ENCODE assay signal across 16 mouse cellular contexts in genomic region chr5:114368803-114369496, GRCm38 (mm10). TPM values are rescaled to one million over a fixed set of nuclear protein-coding genes. Genes with fewer than 3 reads are reported as not detected.
DNase-seq lines count a peak whose midpoint lies in the region; ATAC-seq lines count a peak whose summit lies in the region.
"Had no signal": no experiment of that assay in that cellular context is flagged by ENCODE, and none has a peak within 500 bp of the region (broad histone marks: within the 10 kb centered on the region; RNA-seq: fewer than 3 reads in every experiment).

No protein-coding gene starts in this region.

- H3K4me3 ChIP-seq in kidney, embryonic 16.5 days (ENCODE audit: low read length): no peak overlapping the region
- no peak overlapping the region for H3K4me3 ChIP-seq in embryonic facial prominence, embryonic 13.5 days
- no peak overlapping the region for H3K4me3 ChIP-seq in intestine, embryonic 15.5 days (replicated peaks)
- no peak overlapping the region for H3K4me3 ChIP-seq in stomach, embryonic 15.5 days (replicated peaks)
- H3K4me3 ChIP-seq: forebrain, embryonic 10.5 days; megakaryocyte, embryonic 14.5 days; neural tube, embryonic 12.5 days had no signal

- H3K4me1 ChIP-seq in kidney, embryonic 16.5 days (ENCODE audit: insufficient read depth, low read length): peaks cover 48% of the 10 kb centered on the region
- peaks cover 63% of the 10 kb centered on the region for H3K4me1 ChIP-seq in embryonic facial prominence, embryonic 13.5 days
- peaks cover 77% of the 10 kb centered on the region for H3K4me1 ChIP-seq in intestine, embryonic 15.5 days (replicated peaks)
- peaks cover 72% of the 10 kb centered on the region for H3K4me1 ChIP-seq in stomach, embryonic 15.5 days

- ATAC-seq in kidney, embryonic 16.5 days (ENCODE audit: low FRiP score, low TSS enrichment): no peak
- no peak for ATAC-seq in embryonic facial prominence, embryonic 13.5 days (ENCODE audit: insufficient number of reproducible peaks, insufficient read depth, low FRiP score, low TSS enrichment, low read depth)
- no peak for ATAC-seq in intestine, embryonic 15.5 days
- ATAC-seq in stomach, embryonic 15.5 days (ENCODE audit: insufficient read depth, low FRiP score, low read depth): no peak
- ATAC-seq: CD4-positive, CD25-positive, alpha-beta regulatory T cell, adult 4 months had no signal

- 87% methylated on average over 16 of the region's 16 CpGs for WGBS in kidney, embryonic 16.5 days
- WGBS in embryonic facial prominence, embryonic 13.5 days: 87% methylated on average over 16 of the region's 16 CpGs
- 75% methylated on average over 16 of the region's 16 CpGs for WGBS in intestine, embryonic 15.5 days
- 84% methylated on average over 16 of the region's 16 CpGs for WGBS in stomach, embryonic 15.5 days

- DNase-seq in kidney, postnatal 25 days: no peak
- no peak for DNase-seq in yolk sac, embryonic 10.5 days (ENCODE audit: low spot score)
- no peak for DNase-seq in adipocyte (ENCODE audit: low spot score)
- DNase-seq: adrenal gland, postnatal 14 days; cerebellum, postnatal 14 days; heart, adult 18-20 months; kidney, postnatal 36 days; right cerebral cortex, postnatal 4 days had no signal

- no peaks in the 10 kb centered on the region for H3K9me3 ChIP-seq in kidney, embryonic 16.5 days (ENCODE audit: low read length)
- no peaks in the 10 kb centered on the region for H3K9me3 ChIP-seq in embryonic facial prominence, embryonic 13.5 days
- no peaks in the 10 kb centered on the region for H3K9me3 ChIP-seq in intestine, embryonic 15.5 days
- no peaks in the 10 kb centered on the region for H3K9me3 ChIP-seq in stomach, embryonic 15.5 days
- H3K9me3 ChIP-seq: forebrain, embryonic 10.5 days; megakaryocyte, embryonic 14.5 days; neural tube, embryonic 12.5 days had no signal

- H3K9ac ChIP-seq in kidney, embryonic 16.5 days (replicated peaks; ENCODE audit: low read length): no peak overlapping the region
- H3K9ac ChIP-seq in embryonic facial prominence, embryonic 13.5 days: 0 out of 2 replicates have a peak overlapping the region, but pooled peaks have one; percentile 27
- H3K9ac ChIP-seq in intestine, embryonic 15.5 days: no peak overlapping the region
- no peak overlapping the region for H3K9ac ChIP-seq in stomach, embryonic 15.5 days
- H3K9ac ChIP-seq: neural tube, embryonic 12.5 days had no signal

- peaks cover 62% of the 10 kb centered on the region for H3K36me3 ChIP-seq in kidney, embryonic 16.5 days (ENCODE audit: insufficient read depth, low read length)
- H3K36me3 ChIP-seq in embryonic facial prominence, embryonic 13.5 days: peaks cover 83% of the 10 kb centered on the region
- peaks cover 35% of the 10 kb centered on the region for H3K36me3 ChIP-seq in intestine, embryonic 15.5 days
- H3K36me3 ChIP-seq in stomach, embryonic 15.5 days: peaks cover 45% of the 10 kb centered on the region

- no peaks in the 10 kb centered on the region for H3K27me3 ChIP-seq in kidney, embryonic 16.5 days (ENCODE audit: insufficient read depth, low read length)
- no peaks in the 10 kb centered on the region for H3K27me3 ChIP-seq in embryonic facial prominence, embryonic 13.5 days
- H3K27me3 ChIP-seq in intestine, embryonic 15.5 days (replicated peaks): no peaks in the 10 kb centered on the region
- no peaks in the 10 kb centered on the region for H3K27me3 ChIP-seq in stomach, embryonic 15.5 days (replicated peaks)
- H3K27me3 ChIP-seq: megakaryocyte, embryonic 14.5 days; neural tube, embryonic 12.5 days had no signal

- H3K27ac ChIP-seq in kidney, embryonic 16.5 days (ENCODE audit: low read length): peak overlapping the region; percentile 88; the same call in 1 of the 2 replicates
- peak overlapping the region; percentile 97 for H3K27ac ChIP-seq in embryonic facial prominence, embryonic 13.5 days
- H3K27ac ChIP-seq in intestine, embryonic 15.5 days: peak overlapping the region; percentile 90
- peak overlapping the region; percentile 96 for H3K27ac ChIP-seq in stomach, embryonic 15.5 days
- H3K27ac ChIP-seq: neural tube, embryonic 12.5 days had no signal

- H3K4me2 ChIP-seq in kidney, embryonic 16.5 days (replicated peaks; ENCODE audit: low read depth, low read length): no peak overlapping the region
- no peak overlapping the region for H3K4me2 ChIP-seq in embryonic facial prominence, embryonic 13.5 days
- no peak overlapping the region for H3K4me2 ChIP-seq in intestine, embryonic 15.5 days (replicated peaks)
- no peak overlapping the region for H3K4me2 ChIP-seq in stomach, embryonic 15.5 days
- H3K4me2 ChIP-seq: neural tube, embryonic 12.5 days had no signal

RNA-seq across cellular contexts. Expression of gene Kctd10, which starts 11.4 kb away (rescaled TPM):
- 116 and 124 TPM in 2 replicates for polyA plus RNA-seq in kidney, embryonic 16.5 days (2015; fragmentation: Nextera tagmentation; extraction: Ambion mirVana)
- 108 and 110 TPM in 2 replicates for polyA plus RNA-seq in embryonic facial prominence, embryonic 13.5 days (2015; fragmentation: Nextera tagmentation; extraction: Ambion mirVana)
- polyA plus RNA-seq in intestine, embryonic 15.5 days (2015; fragmentation: Nextera tagmentation; extraction: Ambion mirVana): 116 and 119 TPM in 2 replicates
- polyA plus RNA-seq in stomach, embryonic 15.5 days (2015; fragmentation: Nextera tagmentation; extraction: Ambion mirVana): 122 and 124 TPM in 2 replicates

RNA-seq across cellular contexts. Expression of gene Ube3b, which starts 11.5 kb away (rescaled TPM):
- polyA plus RNA-seq in kidney, embryonic 16.5 days (2015; fragmentation: Nextera tagmentation; extraction: Ambion mirVana): 51.5 and 54.0 TPM in 2 replicates
- polyA plus RNA-seq in embryonic facial prominence, embryonic 13.5 days (2015; fragmentation: Nextera tagmentation; extraction: Ambion mirVana): 41.4 and 43.4 TPM in 2 replicates
- polyA plus RNA-seq in intestine, embryonic 15.5 days (2015; fragmentation: Nextera tagmentation; extraction: Ambion mirVana): 35.7 and 39.3 TPM in 2 replicates
- 36.1 and 37.9 TPM in 2 replicates for polyA plus RNA-seq in stomach, embryonic 15.5 days (2015; fragmentation: Nextera tagmentation; extraction: Ambion mirVana)
